8 mouse cellular contexts compared by ENCODE assay signal in genomic region chr11:120612763-120613162, GRCm38 (mm10). TPM values are rescaled to one million over a fixed set of nuclear protein-coding genes. Genes with fewer than 3 reads are reported as not detected.
A peak's percentile ranks its signal among the peaks of the same experiment; 100 is the strongest.
DNase-seq lines count a peak whose midpoint lies in the region; ATAC-seq and TF ChIP-seq lines count a peak whose summit lies in the region.

No protein-coding gene starts in this region.

- WGBS in heart, postnatal 0 days = 36% methylated on average over 6 of the region's 6 CpGs
- WGBS in limb, embryonic 14.5 days = 28% methylated on average over 6 of the region's 6 CpGs
- WGBS in neural tube, embryonic 11.5 days = 48% methylated on average over 6 of the region's 6 CpGs

- peaks cover 41% of the 10 kb centered on the region for H3K36me3 ChIP-seq in heart, postnatal 0 days (replicated peaks; ENCODE audit: control insufficient read depth, insufficient read depth, low read length)
- H3K36me3 ChIP-seq in limb, embryonic 14.5 days (ENCODE audit: control insufficient read depth, insufficient read depth, low read length) = peaks cover 56% of the 10 kb centered on the region
- peaks cover 9% of the 10 kb centered on the region for H3K36me3 ChIP-seq in neural tube, embryonic 11.5 days (ENCODE audit: control insufficient read depth, insufficient read depth, low read length)

- no peak for TF ChIP-seq EP300 in heart, postnatal 0 days (IDR thresholded peaks at IDR 0.05; ENCODE audit: low read depth)

- no peaks in the 10 kb centered on the region for H3K9me3 ChIP-seq in heart, postnatal 0 days (replicated peaks; ENCODE audit: control insufficient read depth, low read length)
- H3K9me3 ChIP-seq in limb, embryonic 14.5 days (ENCODE audit: control insufficient read depth, low read length) = no peaks in the 10 kb centered on the region
- no peaks in the 10 kb centered on the region for H3K9me3 ChIP-seq in neural tube, embryonic 11.5 days (ENCODE audit: control insufficient read depth, low read length)

- H3K9ac ChIP-seq in heart, postnatal 0 days (replicated peaks; ENCODE audit: low read depth, low read length) = no peak overlapping the region
- no peak overlapping the region for H3K9ac ChIP-seq in limb, embryonic 14.5 days (ENCODE audit: low read depth, low read length, severe bottlenecking)
- H3K9ac ChIP-seq in neural tube, embryonic 11.5 days (ENCODE audit: low read length) = no peak overlapping the region

- peak; percentile 74 for DNase-seq in ovary, postnatal 36 days (ENCODE audit: low spot score)
- DNase-seq in ovary, adult 18-20 months (ENCODE audit: low spot score) = no peak
- DNase-seq in embryo, embryonic 10 days (ENCODE audit: low spot score) = peak; percentile 85
- DNase-seq in heart, postnatal 0 days (ENCODE audit: low spot score) = peak; percentile 57
- DNase-seq in limb, embryonic 14.5 days (ENCODE audit: low spot score) = peak; percentile 46
- peak; percentile 65 for DNase-seq in neural tube, embryonic 11.5 days (ENCODE audit: low spot score)
- peak; percentile 61 for DNase-seq in yolk sac, embryonic 10.5 days (ENCODE audit: low spot score)

- TF ChIP-seq POLR2A in limb, embryonic 14.5 days (IDR thresholded peaks at IDR 0.05; ENCODE audit: borderline replicate concordance, extremely low read depth, insufficient read depth, insufficient read length) = no peak

- peak; percentile 51 for ATAC-seq in activated CD4-positive, CD25-positive, alpha-beta regulatory T cell, adult 4 months
- peak; percentile 34; the same call in 1 of the 2 replicates for ATAC-seq in heart, postnatal 0 days (ENCODE audit: insufficient read depth, low read depth)
- no peak for ATAC-seq in limb, embryonic 14.5 days (ENCODE audit: low FRiP score, low read depth)
- no peak for ATAC-seq in neural tube, embryonic 11.5 days (ENCODE audit: insufficient read depth, low FRiP score, low TSS enrichment)

- no peak overlapping the region for H3K27ac ChIP-seq in heart, postnatal 0 days (ENCODE audit: low read depth)
- H3K27ac ChIP-seq in limb, embryonic 14.5 days (replicated peaks; ENCODE audit: low read depth, low read length) = no peak overlapping the region
- no peak overlapping the region for H3K27ac ChIP-seq in neural tube, embryonic 11.5 days (ENCODE audit: low read depth, low read length)

- no peak overlapping the region for H3K4me2 ChIP-seq in heart, postnatal 0 days (ENCODE audit: low read depth, low read length)
- no peak overlapping the region for H3K4me2 ChIP-seq in limb, embryonic 14.5 days (replicated peaks; ENCODE audit: low read depth, low read length, severe bottlenecking)
- H3K4me2 ChIP-seq in neural tube, embryonic 11.5 days (ENCODE audit: low read depth) = no peak overlapping the region

- peak; percentile 83 for TF ChIP-seq CTCF in heart, postnatal 0 days (IDR thresholded peaks at IDR 0.05; ENCODE audit: low read depth)

- H3K27me3 ChIP-seq in heart, postnatal 0 days (ENCODE audit: control insufficient read depth, insufficient read depth, low read length) = no peaks in the 10 kb centered on the region
- H3K27me3 ChIP-seq in limb, embryonic 14.5 days (ENCODE audit: control insufficient read depth, insufficient read depth, low read length) = peaks cover 6% of the 10 kb centered on the region
- 0 out of 2 replicates have a peak, but pooled peaks cover 2% of the 10 kb centered on the region for H3K27me3 ChIP-seq in neural tube, embryonic 11.5 days (ENCODE audit: control insufficient read depth, insufficient read depth, low read length)

- H3K4me1 ChIP-seq in heart, postnatal 0 days (ENCODE audit: control insufficient read depth, insufficient read depth) = peaks cover 25% of the 10 kb centered on the region
- H3K4me1 ChIP-seq in limb, embryonic 14.5 days (ENCODE audit: control insufficient read depth, insufficient read depth, low read length) = peaks cover 20% of the 10 kb centered on the region
- H3K4me1 ChIP-seq in neural tube, embryonic 11.5 days (ENCODE audit: control insufficient read depth, insufficient read depth, low read length) = peaks cover 18% of the 10 kb centered on the region

- H3K4me3 ChIP-seq in heart, postnatal 0 days (ENCODE audit: low read depth, low read length) = no peak overlapping the region
- H3K4me3 ChIP-seq in limb, embryonic 14.5 days (replicated peaks; ENCODE audit: low read length) = no peak overlapping the region
- H3K4me3 ChIP-seq in neural tube, embryonic 11.5 days (ENCODE audit: low read depth, low read length) = no peak overlapping the region

RNA-seq across cellular contexts. Expression of gene Npb, which starts 4.5 kb away (rescaled TPM):
- polyA plus RNA-seq in activated CD4-positive, CD25-positive, alpha-beta regulatory T cell, adult 4 months (2017; shearing (Covaris generic)) = not detected
- 25.1 TPM in 1 of 2 replicates, not detected in the other for total RNA-seq in heart, postnatal 0 days (2014; rRNA removed; ENCODE audit: low replicate concordance)
- 9.9 and 11.8 TPM in 2 replicates for polyA plus RNA-seq in heart, postnatal 0 days (2015; fragmentation: Nextera tagmentation; extraction: Ambion mirVana)
- polyA plus RNA-seq in limb, embryonic 14.5 days (2012; rRNA removed) = 2.1 and 3.3 TPM in 2 replicates
- 2.1 and 2.7 TPM in 2 replicates for polyA plus RNA-seq in limb, embryonic 14.5 days (2014; fragmentation: Nextera tagmentation; extraction: Ambion mirVana)
- 0.78 TPM in 1 of 2 replicates, not detected in the other for polyA plus RNA-seq in neural tube, embryonic 11.5 days (2014; fragmentation: Nextera tagmentation; extraction: Ambion mirVana)

RNA-seq across cellular contexts. Expression of gene Pcyt2, which starts 5.0 kb away (rescaled TPM):
- 100 to 1,000 TPM in 1 of 2 experiments, 10 to 100 TPM in 1; 84.5 to 112 TPM for polyA plus RNA-seq in activated CD4-positive, CD25-positive, alpha-beta regulatory T cell, adult 4 months (2017; shearing (Covaris generic))
- total RNA-seq in heart, postnatal 0 days (2014; rRNA removed; ENCODE audit: low replicate concordance) = 57.5 and 76.7 TPM in 2 replicates
- 67.5 and 69.6 TPM in 2 replicates for polyA plus RNA-seq in heart, postnatal 0 days (2015; fragmentation: Nextera tagmentation; extraction: Ambion mirVana)
- 247 and 305 TPM in 2 replicates for polyA plus RNA-seq in limb, embryonic 14.5 days (2012; rRNA removed)
- 101 and 119 TPM in 2 replicates for polyA plus RNA-seq in limb, embryonic 14.5 days (2014; fragmentation: Nextera tagmentation; extraction: Ambion mirVana)
- 109 and 118 TPM in 2 replicates for polyA plus RNA-seq in neural tube, embryonic 11.5 days (2014; fragmentation: Nextera tagmentation; extraction: Ambion mirVana)

RNA-seq across cellular contexts. Expression of gene Sirt7, which starts 12.3 kb away (rescaled TPM):
- polyA plus RNA-seq in activated CD4-positive, CD25-positive, alpha-beta regulatory T cell, adult 4 months (2017; shearing (Covaris generic)) = 10 to 100 TPM; 50.8 to 61.8 TPM
- 12.4 and 63.2 TPM in 2 replicates for total RNA-seq in heart, postnatal 0 days (2014; rRNA removed; ENCODE audit: low replicate concordance)
- polyA plus RNA-seq in heart, postnatal 0 days (2015; fragmentation: Nextera tagmentation; extraction: Ambion mirVana) = 14.1 and 15.2 TPM in 2 replicates
- polyA plus RNA-seq in limb, embryonic 14.5 days (2012; rRNA removed) = 43.7 and 47.0 TPM in 2 replicates
- 27.5 and 28.9 TPM in 2 replicates for polyA plus RNA-seq in limb, embryonic 14.5 days (2014; fragmentation: Nextera tagmentation; extraction: Ambion mirVana)
- polyA plus RNA-seq in neural tube, embryonic 11.5 days (2014; fragmentation: Nextera tagmentation; extraction: Ambion mirVana) = 37.2 and 39.0 TPM in 2 replicates

RNA-seq across cellular contexts. Expression of gene Anapc11, which starts 14.5 kb away (rescaled TPM):
- 100 to 1,000 TPM; 112 to 117 TPM for polyA plus RNA-seq in activated CD4-positive, CD25-positive, alpha-beta regulatory T cell, adult 4 months (2017; shearing (Covaris generic))
- 41.1 and 43.4 TPM in 2 replicates for total RNA-seq in heart, postnatal 0 days (2014; rRNA removed; ENCODE audit: low replicate concordance)
- polyA plus RNA-seq in heart, postnatal 0 days (2015; fragmentation: Nextera tagmentation; extraction: Ambion mirVana) = 163 and 185 TPM in 2 replicates
- polyA plus RNA-seq in limb, embryonic 14.5 days (2012; rRNA removed) = 190 and 205 TPM in 2 replicates
- polyA plus RNA-seq in limb, embryonic 14.5 days (2014; fragmentation: Nextera tagmentation; extraction: Ambion mirVana) = 248 and 254 TPM in 2 replicates
- polyA plus RNA-seq in neural tube, embryonic 11.5 days (2014; fragmentation: Nextera tagmentation; extraction: Ambion mirVana) = 198 and 199 TPM in 2 replicates

RNA-seq across cellular contexts. Expression of gene Alyref, which starts 14.6 kb away (rescaled TPM):
- 10 to 100 TPM; 18.9 to 51.6 TPM for polyA plus RNA-seq in activated CD4-positive, CD25-positive, alpha-beta regulatory T cell, adult 4 months (2017; shearing (Covaris generic))
- 104 and 132 TPM in 2 replicates for total RNA-seq in heart, postnatal 0 days (2014; rRNA removed; ENCODE audit: low replicate concordance)
- polyA plus RNA-seq in heart, postnatal 0 days (2015; fragmentation: Nextera tagmentation; extraction: Ambion mirVana) = 147 and 155 TPM in 2 replicates
- 96.8 and 143 TPM in 2 replicates for polyA plus RNA-seq in limb, embryonic 14.5 days (2012; rRNA removed)
- polyA plus RNA-seq in limb, embryonic 14.5 days (2014; fragmentation: Nextera tagmentation; extraction: Ambion mirVana) = 478 TPM in 2 replicates
- polyA plus RNA-seq in neural tube, embryonic 11.5 days (2014; fragmentation: Nextera tagmentation; extraction: Ambion mirVana) = 669 and 698 TPM in 2 replicates

Comparison
In these comparisons a context has a peak if more than half of its experiments do, and no peak if none do; other contexts are left out.
1. ATAC-seq: peak in activated CD4-positive, CD25-positive, alpha-beta regulatory T cell, adult 4 months (single experiment) and heart, postnatal 0 days (single experiment); none in limb, embryonic 14.5 days (single experiment) and neural tube, embryonic 11.5 days (single experiment).